Mouse (Mus musculus) limb, embryonic 15.5 days (tissue): ENCODE data around the gene Ccdc51. TPM values are rescaled to one million over a fixed set of nuclear protein-coding genes. Genes with fewer than 3 reads are reported as not detected.
A peak's percentile ranks its signal among the peaks of the same experiment; 100 is the strongest.

ENCODE experiments used
- ATAC-seq: fragments of 200-750 bp; cut with Nextera tagmentation; 2 replicates; pipeline ENCODE4 v1.8.0; 2017; ENCODE audit warnings: low read depth, moderate TSS enrichment; ENCODE audit not compliant: insufficient number of reproducible peaks, low FRiP score, low TSS enrichment
- H3K27ac ChIP-seq: fragments of 300-500 bp; sonication (generic); 2 replicates; pipeline ENCODE4 v1.5.1; 2015; ENCODE audit warnings: moderate library complexity, mild to moderate bottlenecking, inconsistent platforms
- H3K27me3 ChIP-seq: fragments of 300-500 bp; sonication (generic); 2 replicates; pipeline ENCODE4 v1.6.1; 2015; ENCODE audit warnings: inconsistent platforms
- H3K36me3 ChIP-seq: fragments of 300-500 bp; sonication (generic); 2 replicates; pipeline ENCODE4 v1.6.1; 2015; ENCODE audit warnings: inconsistent platforms
- H3K4me1 ChIP-seq: fragments of 300-500 bp; sonication (generic); 2 replicates; pipeline ENCODE4 v1.6.1; 2015; ENCODE audit warnings: inconsistent platforms
- H3K4me2 ChIP-seq: fragments of 300-500 bp; sonication (generic); 2 replicates; pipeline ENCODE4 v1.6.1; 2015; ENCODE audit warnings: mild to moderate bottlenecking, inconsistent platforms
- H3K4me3 ChIP-seq: fragments of 300-500 bp; sonication (generic); 2 replicates; pipeline ENCODE4 v1.5.1; 2015; ENCODE audit warnings: mild to moderate bottlenecking, inconsistent platforms
- H3K9ac ChIP-seq: fragments of 300-500 bp; sonication (generic); 2 replicates; pipeline ENCODE4 v1.6.1; 2015; ENCODE audit warnings: inconsistent platforms
- H3K9me3 ChIP-seq: fragments of 300-500 bp; sonication (generic); 2 replicates; pipeline ENCODE4 v1.6.1; 2016; ENCODE audit warnings: inconsistent platforms
- WGBS: fragments of 180-500 bp; shearing (Covaris S2); methylation state at CpG from one replicate; pipeline ENCODE4 v1.1.7; 2015; 5-methylcytosine and 5-hydroxymethylcytosine counted together
- polyA plus RNA-seq: library from polyadenylated mRNA; unstranded; fragments of >200 nt; fragmentation: Nextera tagmentation; extraction: Ambion mirVana; gene quantifications from 2 replicates; pipeline ENCODE4 v1.2.1, GENCODE M21; 2015

Gene Ccdc51
- polyA plus RNA-seq, 1 experiment from 2014 or later: 13.6 TPM

GRCm38 (mm10) chr9:109113331-109113730 lies 31.0 kb downstream of the Ccdc51 start:
- 88% methylated on average over 8 of the region's 8 CpGs for WGBS

GRCm38 (mm10) chr9:109114276-109114675 lies 32.0 kb downstream of the Ccdc51 start:
- no peak for ATAC-seq
- Histone ChIP-seq H3K27ac (no peak overlapping the region), H3K27me3 (no peaks in the 10 kb centered on the region), H3K36me3 (peaks cover 94% of the 10 kb centered on the region), H3K4me1 (no peaks in the 10 kb centered on the region), H3K4me3 (no peak overlapping the region), H3K4me2 (no peak overlapping the region), H3K9me3 (no peaks in the 10 kb centered on the region), H3K9ac (no peak overlapping the region)
- 94% methylated on average over 11 of the region's 11 CpGs for WGBS

More at GRCm38 (mm10) chr9:109113331-109113730, 31.0 kb downstream of the Ccdc51 start:
- Histone ChIP-seq H3K4me3 (no peak overlapping the region), H3K27ac (no peak overlapping the region), H3K9ac (no peak overlapping the region), H3K4me2 (no peak overlapping the region), H3K4me1 (no peaks in the 10 kb centered on the region), H3K36me3 (peaks cover 95% of the 10 kb centered on the region), H3K9me3 (no peaks in the 10 kb centered on the region), H3K27me3 (no peaks in the 10 kb centered on the region)
- ATAC-seq: no peak

GRCm38 (mm10) chr9:109114871-109115270 lies 32.6 kb downstream of the Ccdc51 start:
- Histone ChIP-seq H3K27me3 (no peaks in the 10 kb centered on the region), H3K4me2 (no peak overlapping the region), H3K27ac (no peak overlapping the region), H3K4me3 (no peak overlapping the region), H3K36me3 (peaks cover 88% of the 10 kb centered on the region), H3K9ac (no peak overlapping the region), H3K4me1 (no peaks in the 10 kb centered on the region), H3K9me3 (no peaks in the 10 kb centered on the region)
- ATAC-seq: no peak
- WGBS: 82% methylated on average over 7 of the region's 7 CpGs

- Histone ChIP-seq H3K4me3 (no peak overlapping the region), H3K36me3 (peaks cover 75% of the 10 kb centered on the region), H3K27me3 (no peaks in the 10 kb centered on the region), H3K9me3 (no peaks in the 10 kb centered on the region), H3K4me2 (no peak overlapping the region), H3K4me1 (no peaks in the 10 kb centered on the region), H3K27ac (no peak overlapping the region), H3K9ac (no peak overlapping the region)
- ATAC-seq: no peak
- WGBS: 92% methylated on average over 10 of the region's 10 CpGs
These were observed 33.9 kb downstream of the Ccdc51 start for GRCm38 (mm10) chr9:109116205-109116604.

- 0 out of 2 replicates have a peak overlapping the region, but pooled peaks have one; percentile 1 for H3K27ac ChIP-seq
- H3K4me1 ChIP-seq: no peaks in the 10 kb centered on the region
- peaks cover 56% of the 10 kb centered on the region for H3K36me3 ChIP-seq
- no peaks in the 10 kb centered on the region for H3K27me3 ChIP-seq
- no peaks in the 10 kb centered on the region for H3K9me3 ChIP-seq
- H3K4me3 ChIP-seq: no peak overlapping the region
- ATAC-seq: no peak
- no peak overlapping the region for H3K4me2 ChIP-seq
- no peak overlapping the region for H3K9ac ChIP-seq
- 88% methylated on average over 4 of the region's 4 CpGs for WGBS
These were observed 35.8 kb downstream of the Ccdc51 start for GRCm38 (mm10) chr9:109118106-109118505.

GRCm38 (mm10) chr9:109119571-109119970 lies 37.3 kb downstream of the Ccdc51 start:
- H3K36me3 ChIP-seq: peaks cover 43% of the 10 kb centered on the region
- H3K4me1 ChIP-seq: peaks cover 3% of the 10 kb centered on the region; the same call in 1 of the 2 replicates
- no peak overlapping the region for H3K4me3 ChIP-seq
- no peak overlapping the region for H3K4me2 ChIP-seq
- H3K27ac ChIP-seq: peak overlapping the region; percentile 39; the same call in 1 of the 2 replicates
- no peaks in the 10 kb centered on the region for H3K27me3 ChIP-seq
- ATAC-seq: peak; percentile 66; the same call in 1 of the 2 replicates
- no peaks in the 10 kb centered on the region for H3K9me3 ChIP-seq
- 81% methylated on average over 9 of the region's 9 CpGs for WGBS
- H3K9ac ChIP-seq: no peak overlapping the region

GRCm38 (mm10) chr9:109120956-109121355 lies 38.7 kb downstream of the Ccdc51 start:
- Histone ChIP-seq H3K4me2 (no peak overlapping the region), H3K4me3 (no peak overlapping the region), H3K9ac (no peak overlapping the region), H3K27ac (no peak overlapping the region), H3K4me1 (peaks cover 3% of the 10 kb centered on the region; the same call in 1 of the 2 replicates), H3K9me3 (no peaks in the 10 kb centered on the region), H3K36me3 (peaks cover 29% of the 10 kb centered on the region), H3K27me3 (no peaks in the 10 kb centered on the region)
- no peak for ATAC-seq
- WGBS: 88% methylated on average over 6 of the region's 6 CpGs

- no peak overlapping the region for H3K9ac ChIP-seq
- H3K4me1 ChIP-seq: peaks cover 3% of the 10 kb centered on the region; the same call in 1 of the 2 replicates
- WGBS: 46% methylated on average over 2 of the region's 2 CpGs
- no peak overlapping the region for H3K4me2 ChIP-seq
- no peak overlapping the region for H3K4me3 ChIP-seq
- no peak overlapping the region for H3K27ac ChIP-seq
- no peak for ATAC-seq
- no peaks in the 10 kb centered on the region for H3K9me3 ChIP-seq
- no peaks in the 10 kb centered on the region for H3K27me3 ChIP-seq
- peaks cover 13% of the 10 kb centered on the region for H3K36me3 ChIP-seq
These were observed 40.3 kb downstream of the Ccdc51 start for GRCm38 (mm10) chr9:109122553-109123085.

- H3K9ac ChIP-seq: no peak overlapping the region
- peaks cover 8% of the 10 kb centered on the region for H3K36me3 ChIP-seq
- no peak overlapping the region for H3K27ac ChIP-seq
- no peak overlapping the region for H3K4me3 ChIP-seq
- 36% methylated on average over 6 of the region's 6 CpGs for WGBS
- ATAC-seq: no peak
- H3K27me3 ChIP-seq: no peaks in the 10 kb centered on the region
- H3K9me3 ChIP-seq: no peaks in the 10 kb centered on the region
- peaks cover 3% of the 10 kb centered on the region; the same call in 1 of the 2 replicates for H3K4me1 ChIP-seq
- H3K4me2 ChIP-seq: no peak overlapping the region
These were observed 41.0 kb downstream of the Ccdc51 start for GRCm38 (mm10) chr9:109123266-109123665.

GRCm38 (mm10) chr9:109124164-109124563 lies 41.9 kb downstream of the Ccdc51 start:
- Histone ChIP-seq H3K27ac (no peak overlapping the region), H3K4me3 (no peak overlapping the region), H3K4me1 (peaks cover 3% of the 10 kb centered on the region; the same call in 1 of the 2 replicates), H3K4me2 (no peak overlapping the region), H3K27me3 (no peaks in the 10 kb centered on the region), H3K9me3 (no peaks in the 10 kb centered on the region), H3K36me3 (peaks cover under 1% of the 10 kb centered on the region; the same call in 1 of the 2 replicates), H3K9ac (no peak overlapping the region)
- 83% methylated on average over 3 of the region's 3 CpGs for WGBS
- ATAC-seq: no peak

GRCm38 (mm10) chr9:109125043-109125442 lies 42.8 kb downstream of the Ccdc51 start:
- Histone ChIP-seq H3K27ac (no peak overlapping the region), H3K9me3 (no peaks in the 10 kb centered on the region), H3K4me2 (no peak overlapping the region), H3K36me3 (no peaks in the 10 kb centered on the region), H3K27me3 (no peaks in the 10 kb centered on the region), H3K4me1 (peaks cover 3% of the 10 kb centered on the region; the same call in 1 of the 2 replicates), H3K4me3 (no peak overlapping the region), H3K9ac (no peak overlapping the region)
- no peak for ATAC-seq
- 84% methylated on average over 2 of the region's 2 CpGs for WGBS

GRCm38 (mm10) chr9:109125481-109125880 lies 43.2 kb downstream of the Ccdc51 start:
- ATAC-seq: no peak
- Histone ChIP-seq H3K9me3 (no peaks in the 10 kb centered on the region), H3K4me1 (peaks cover 3% of the 10 kb centered on the region; the same call in 1 of the 2 replicates), H3K9ac (no peak overlapping the region), H3K4me2 (no peak overlapping the region), H3K36me3 (no peaks in the 10 kb centered on the region), H3K27me3 (no peaks in the 10 kb centered on the region), H3K4me3 (no peak overlapping the region), H3K27ac (no peak overlapping the region)
- WGBS: 66% methylated on average over 3 of the region's 3 CpGs
